Mouse (Mus musculus) heart, postnatal 0 days (tissue): ENCODE results near the gene Tmem132b. TPM values are rescaled to one million over a fixed set of nuclear protein-coding genes. Genes with fewer than 3 reads are reported as not detected.

Experiments used
- ATAC-seq: fragments of 200-750 bp; cut with Nextera tagmentation; 2 replicates; pipeline ENCODE4 v1.8.0; 2017; ENCODE audit warnings: low read depth, moderate number of reproducible peaks, moderate library complexity; ENCODE audit not compliant: insufficient read depth
- DNase-seq: peaks from one replicate; pipeline ENCODE4 v3.0.0-alpha.2; 2016; ENCODE audit warnings: low spot score
- H3K27ac ChIP-seq: fragments of 300-500 bp; sonication (generic); 2 replicates; pipeline ENCODE4 v1.5.1; 2014; ENCODE audit warnings: low read depth, mild to moderate bottlenecking
- H3K27me3 ChIP-seq: fragments of 300-500 bp; sonication (generic); 2 replicates; pipeline ENCODE4 v1.6.1; 2014; ENCODE audit warnings: low read length, mixed read lengths; ENCODE audit not compliant: control insufficient read depth, insufficient read depth
- H3K36me3 ChIP-seq: fragments of 300-500 bp; sonication (generic); replicated peaks from 2 replicates; pipeline ENCODE4 v1.6.1; 2014; ENCODE audit warnings: low read length, mixed read lengths; ENCODE audit not compliant: control insufficient read depth, insufficient read depth
- H3K4me1 ChIP-seq: fragments of 300-500 bp; sonication (generic); 2 replicates; pipeline ENCODE4 v1.6.1; 2014; ENCODE audit warnings: antibody characterized with exemption; ENCODE audit not compliant: control insufficient read depth, insufficient read depth
- H3K4me2 ChIP-seq: fragments of 300-500 bp; sonication (generic); 2 replicates; pipeline ENCODE4 v1.6.1; 2014; ENCODE audit warnings: low read depth, mild to moderate bottlenecking, low read length, moderate library complexity
- H3K4me3 ChIP-seq: fragments of 300-500 bp; sonication (generic); 2 replicates; pipeline ENCODE4 v1.5.1; 2014; ENCODE audit warnings: low read depth, low read length
- H3K9ac ChIP-seq: fragments of 300-500 bp; sonication (generic); replicated peaks from 2 replicates; pipeline ENCODE4 v1.6.1; 2014; ENCODE audit warnings: low read depth, low read length, mixed read lengths
- H3K9me3 ChIP-seq: fragments of 300-500 bp; sonication (generic); replicated peaks from 2 replicates; pipeline ENCODE4 v1.6.1; 2016; ENCODE audit warnings: low read length; ENCODE audit not compliant: control insufficient read depth
- CTCF ChIP-seq: IDR thresholded peaks from 2 replicates; pipeline ENCODE4 v1.5.1; 2016; ENCODE audit warnings: antibody characterized with exemption, control low read depth, low read depth
- EP300 ChIP-seq: IDR thresholded peaks from 2 replicates; pipeline ENCODE4 v1.6.1; 2016; ENCODE audit warnings: antibody characterized with exemption, low read depth
- WGBS: fragments of 180-500 bp; shearing (Covaris S2); extraction: QIAGEN DNeasy Blood & Tissue Kit; methylation state at CpG from one replicate; pipeline ENCODE4 v1.1.7; 2014; 5-methylcytosine and 5-hydroxymethylcytosine counted together
- polyA plus RNA-seq: library from polyadenylated mRNA; unstranded; fragments of >200 nt; fragmentation: Nextera tagmentation; extraction: Ambion mirVana; gene quantifications from 2 replicates; pipeline ENCODE4 v1.2.1, GENCODE M21; 2015
- total RNA-seq: library from RNA; depleted of rRNA; stranded (reverse); fragments of >200 nt; gene quantifications from 2 replicates; pipeline ENCODE4 v1.2.3, GENCODE M21; 2014; ENCODE audit warnings: low replicate concordance

Tmem132b gene
- total and polyA plus RNA-seq, 2 experiments from 2014 or later = 0.04 TPM; not detected in 1

DNA sequence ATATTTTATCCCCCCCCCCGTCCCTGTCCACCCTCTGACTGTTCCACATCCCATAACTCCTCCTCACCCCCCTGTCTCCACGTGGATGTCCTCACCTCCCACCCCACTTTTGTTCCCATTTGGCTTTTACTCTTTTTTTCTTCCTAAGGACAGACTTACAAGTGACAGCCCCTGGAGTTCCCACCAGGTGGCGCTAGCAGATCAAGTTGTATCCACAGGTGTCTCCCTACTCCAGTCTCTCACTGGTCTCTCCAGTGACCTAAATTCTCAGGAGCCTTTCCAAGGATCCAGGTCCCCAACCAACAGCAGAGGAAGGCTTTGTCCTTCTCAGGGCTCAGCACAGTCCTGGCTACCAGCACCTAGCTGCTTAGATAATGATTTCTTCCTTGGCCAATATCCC, 177.6 kb downstream of the Tmem132b start:
- Histone ChIP-seq H3K9ac (no peak overlapping the region), H3K9me3 (peaks cover 12% of the 10 kb centered on the region), H3K36me3 (no peaks in the 10 kb centered on the region), H3K4me3 (no peak overlapping the region), H3K4me2 (no peak overlapping the region), H3K4me1 (no peaks in the 10 kb centered on the region), H3K27ac (no peak overlapping the region), H3K27me3 (no peaks in the 10 kb centered on the region)
- TF ChIP-seq CTCF (no peak), EP300 (no peak)
- no peak for ATAC-seq
- WGBS = 1% methylated on average over 3 of the region's 3 CpGs
- no peak for DNase-seq

DNA sequence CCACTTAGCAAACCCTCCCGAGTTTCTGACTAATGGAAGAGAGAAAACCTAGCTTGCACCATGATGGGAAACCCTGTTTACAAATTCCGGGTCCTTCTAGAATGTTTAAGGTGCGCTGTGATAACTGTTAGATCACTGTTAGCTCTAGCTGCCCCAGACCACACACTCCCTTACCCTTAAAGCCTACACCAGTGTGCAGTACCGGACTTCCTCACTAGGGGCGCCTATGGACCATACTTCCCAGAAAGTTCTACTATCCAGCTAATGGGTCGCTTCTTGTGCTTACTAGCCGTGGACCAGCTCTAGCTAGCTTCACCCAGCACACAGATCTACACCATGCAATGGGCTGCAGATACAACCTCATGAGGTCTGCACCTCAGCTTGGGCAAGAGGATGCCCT, 195.2 kb downstream of the Tmem132b start:
- WGBS = 83% methylated on average over 7 of the region's 7 CpGs
- ATAC-seq = no peak
- TF ChIP-seq EP300 = no peak
- TF ChIP-seq CTCF = no peak
- Histone ChIP-seq H3K9ac (no peak overlapping the region), H3K27ac (no peak overlapping the region), H3K36me3 (no peaks in the 10 kb centered on the region), H3K9me3 (peaks cover 16% of the 10 kb centered on the region), H3K4me1 (no peaks in the 10 kb centered on the region), H3K27me3 (no peaks in the 10 kb centered on the region), H3K4me2 (no peak overlapping the region), H3K4me3 (no peak overlapping the region)
- no peak for DNase-seq

DNA sequence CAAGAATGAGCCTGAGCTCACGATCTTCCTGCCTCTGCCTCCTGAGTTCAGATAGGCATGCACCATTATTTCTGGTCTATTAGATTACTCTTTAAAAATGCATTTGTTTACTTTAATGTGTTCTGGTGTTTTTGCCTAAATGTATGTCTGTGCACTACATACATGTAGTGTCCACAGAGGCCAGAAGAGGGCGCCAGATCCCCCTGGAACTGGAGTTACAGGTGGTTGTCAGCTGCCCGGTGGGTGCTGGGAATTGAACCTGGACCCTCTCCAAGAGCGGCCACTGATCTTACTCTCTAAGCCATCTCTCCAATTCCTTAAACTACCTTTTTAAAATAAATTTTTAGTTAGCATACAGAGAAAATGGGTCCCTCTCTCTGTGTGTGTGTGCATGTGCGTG, 195.9 kb downstream of the Tmem132b start:
- Histone ChIP-seq H3K9ac (no peak overlapping the region), H3K9me3 (peaks cover 16% of the 10 kb centered on the region), H3K36me3 (no peaks in the 10 kb centered on the region), H3K27me3 (no peaks in the 10 kb centered on the region), H3K4me3 (no peak overlapping the region), H3K4me1 (no peaks in the 10 kb centered on the region), H3K4me2 (no peak overlapping the region), H3K27ac (no peak overlapping the region)
- no peak for DNase-seq
- ATAC-seq = no peak
- TF ChIP-seq CTCF (no peak), EP300 (no peak)
- WGBS = 69% methylated on average over 5 of the region's 5 CpGs

DNA sequence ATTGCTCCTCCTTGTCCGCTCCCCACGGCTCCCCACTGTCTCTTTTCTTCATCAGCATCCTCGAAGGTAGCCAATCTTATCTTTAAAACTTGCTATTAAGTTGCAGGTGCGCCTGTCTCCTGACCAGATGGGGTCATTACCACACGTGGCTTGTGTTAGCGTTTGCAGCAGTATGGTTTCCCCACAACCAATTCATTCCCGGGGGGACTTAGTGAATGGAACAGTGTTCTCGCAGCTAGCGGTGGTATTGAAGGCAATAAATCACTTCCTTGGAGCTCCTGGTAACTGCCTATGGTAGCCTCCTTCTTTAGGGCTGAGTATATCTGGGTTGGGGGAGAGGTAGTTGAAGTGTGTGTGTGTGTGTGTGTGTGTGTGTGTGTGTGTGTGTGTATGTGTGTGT, 196.4 kb downstream of the Tmem132b start:
- peaks cover 21% of the 10 kb centered on the region for H3K9me3 ChIP-seq
- no peaks in the 10 kb centered on the region for H3K36me3 ChIP-seq
- 77% methylated on average over 9 of the region's 9 CpGs for WGBS
- H3K4me3 ChIP-seq = no peak overlapping the region
- ATAC-seq (no peak), DNase-seq (no peak)
- H3K4me1 ChIP-seq = no peaks in the 10 kb centered on the region
- no peaks in the 10 kb centered on the region for H3K27me3 ChIP-seq
- no peak overlapping the region for H3K9ac ChIP-seq
- H3K4me2 ChIP-seq = no peak overlapping the region
- TF ChIP-seq CTCF = no peak
- TF ChIP-seq EP300 = no peak
- no peak overlapping the region for H3K27ac ChIP-seq

DNA sequence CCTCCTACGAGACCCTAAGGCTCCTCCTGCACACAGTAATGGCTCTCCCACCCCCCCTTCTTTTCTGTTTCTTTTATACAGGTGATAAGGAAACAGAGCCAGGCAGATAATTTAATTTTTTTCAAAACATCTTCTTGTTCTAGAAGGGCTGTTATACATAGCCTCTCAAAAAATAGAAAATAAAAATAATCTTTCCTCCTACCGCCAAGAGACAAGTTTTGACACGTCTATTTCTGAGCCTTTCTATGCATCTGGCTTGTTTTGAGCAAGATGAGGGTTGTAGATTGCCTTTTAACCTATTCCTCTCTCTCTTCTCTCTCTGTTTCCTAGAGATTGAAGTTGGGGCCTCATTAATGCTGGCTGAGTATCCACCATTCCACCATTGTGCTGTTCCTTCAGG, 196.9 kb downstream of the Tmem132b start:
- H3K27me3 ChIP-seq = no peaks in the 10 kb centered on the region
- H3K27ac ChIP-seq = no peak overlapping the region
- no peaks in the 10 kb centered on the region for H3K4me1 ChIP-seq
- ATAC-seq (no peak), DNase-seq (no peak)
- H3K4me2 ChIP-seq = no peak overlapping the region
- 61% methylated on average over 3 of the region's 3 CpGs for WGBS
- H3K9ac ChIP-seq = no peak overlapping the region
- H3K9me3 ChIP-seq = peaks cover 24% of the 10 kb centered on the region
- no peaks in the 10 kb centered on the region for H3K36me3 ChIP-seq
- no peak overlapping the region for H3K4me3 ChIP-seq
- no peak for TF ChIP-seq EP300
- TF ChIP-seq CTCF = no peak

DNA sequence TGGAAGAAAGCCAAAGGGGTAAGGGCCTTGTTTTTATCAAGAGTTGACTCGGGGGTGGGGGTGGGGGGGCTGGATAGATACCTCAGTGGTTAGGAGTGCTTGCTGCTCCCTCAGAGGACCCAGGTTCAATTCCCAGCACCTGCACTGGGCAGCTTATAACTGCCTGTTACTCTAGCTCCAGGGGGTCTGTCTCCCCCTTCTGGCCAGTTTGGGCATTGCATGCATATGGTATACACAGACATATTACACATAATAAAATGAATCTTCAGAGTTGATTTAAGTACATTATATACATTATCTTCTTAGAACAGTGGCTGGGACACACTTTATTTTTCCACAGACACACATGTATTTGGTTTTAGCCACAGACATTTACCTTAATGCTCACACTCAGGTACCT, 202.2 kb downstream of the Tmem132b start:
- no peak overlapping the region for H3K4me3 ChIP-seq
- no peak overlapping the region for H3K9ac ChIP-seq
- no peak overlapping the region for H3K4me2 ChIP-seq
- no peaks in the 10 kb centered on the region for H3K4me1 ChIP-seq
- WGBS = 80% methylated on average over 1 of the region's 1 CpGs
- no peak for DNase-seq
- no peaks in the 10 kb centered on the region for H3K27me3 ChIP-seq
- ATAC-seq = no peak
- no peaks in the 10 kb centered on the region for H3K36me3 ChIP-seq
- H3K9me3 ChIP-seq = peaks cover 20% of the 10 kb centered on the region; the same call in 1 of the 2 replicates
- H3K27ac ChIP-seq = no peak overlapping the region
- no peak for TF ChIP-seq EP300
- no peak for TF ChIP-seq CTCF
